Mouse (Mus musculus) right cerebral cortex, postnatal 36 days (tissue): Measurements from ENCODE around the gene Spag17.

ENCODE experiments used
- DNase-seq, 2 experiments: peaks; one replicate each; pipeline ENCODE4 v3.0.0; 2022; ENCODE audit warnings: low spot score in 2 of 2, mixed read lengths in 1 of 2

The Spag17 gene

DNA sequence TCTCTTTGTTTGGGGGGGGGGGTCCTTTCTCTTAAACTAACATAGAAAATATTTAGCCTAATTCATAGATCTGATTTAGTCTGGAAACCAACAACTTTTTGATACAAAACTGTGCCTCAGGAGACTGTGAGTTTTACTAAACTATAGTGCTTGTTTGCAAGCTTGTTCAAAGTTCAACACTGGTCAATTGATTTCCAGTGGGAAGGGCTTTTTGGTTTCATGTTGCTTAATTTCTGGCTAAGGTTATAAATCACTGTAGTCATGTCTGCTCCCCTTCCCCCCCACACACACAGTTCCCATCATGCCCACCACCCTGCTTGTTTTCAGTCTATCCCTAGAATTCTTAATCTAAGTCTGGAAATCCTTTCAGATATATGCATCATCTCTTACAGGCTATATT is 279.8 kb downstream of the Spag17 start:
- no peak for DNase-seq

DNA sequence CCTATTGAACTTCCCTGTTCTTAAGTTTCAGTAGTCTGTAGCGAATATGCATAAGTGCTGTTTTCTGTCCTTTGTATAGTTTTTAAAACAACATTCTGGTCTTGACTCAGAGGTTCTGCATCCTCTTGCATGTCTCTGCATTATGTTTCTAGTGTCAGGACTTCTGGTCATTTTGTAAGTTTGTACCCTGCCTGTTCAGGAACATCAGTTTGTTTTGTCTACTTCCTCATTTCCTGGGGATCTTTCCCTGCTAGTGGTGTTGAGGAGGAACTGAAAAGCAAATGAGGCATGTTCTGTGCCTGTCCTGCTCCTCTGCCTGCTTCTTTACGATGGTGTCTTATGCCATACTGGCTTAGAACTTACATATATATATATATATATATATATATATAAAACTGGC is 290.8 kb downstream of the Spag17 start:
- no peak for DNase-seq

DNA sequence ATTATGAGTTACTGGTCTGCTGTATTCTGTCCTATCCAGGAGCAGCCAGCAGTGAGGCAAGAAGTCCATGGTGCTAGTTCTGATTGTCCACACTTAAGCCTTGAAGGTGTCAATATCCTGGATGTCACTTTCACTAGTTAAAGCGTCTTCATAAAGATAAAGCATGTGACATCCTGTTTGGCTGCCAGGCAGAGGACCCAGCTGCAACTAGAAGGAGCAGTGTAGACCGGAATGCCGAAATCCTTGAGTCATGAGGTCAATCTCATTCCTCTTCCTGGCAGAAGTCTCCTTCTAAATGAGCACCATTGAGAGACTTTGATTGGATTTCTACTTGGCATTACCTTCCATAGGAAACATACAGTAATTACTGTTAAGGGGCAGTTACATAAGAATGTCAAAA is 295.3 kb downstream of the Spag17 start:
- no peak for DNase-seq

DNA sequence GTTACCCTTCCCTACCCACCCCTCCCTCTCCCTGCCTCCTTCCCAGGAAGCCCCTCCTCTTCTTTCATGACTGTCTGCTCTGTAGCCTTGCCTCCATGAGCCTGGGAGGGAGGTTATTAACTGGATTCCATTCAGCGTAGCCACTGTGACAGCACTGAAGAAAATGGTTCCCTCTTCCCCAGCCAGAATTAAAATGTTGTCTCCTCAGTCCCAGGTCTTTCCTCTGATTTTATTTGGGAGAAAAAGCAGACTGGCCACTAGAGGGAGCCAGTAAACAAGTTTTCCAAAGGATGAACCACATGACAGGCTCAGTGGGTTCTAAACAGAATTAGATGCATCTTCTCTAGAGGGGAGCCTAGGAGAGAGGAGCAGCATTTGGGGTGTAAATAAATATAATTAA is 304.2 kb downstream of the Spag17 start:
- peak; percentile 19 to 43 for DNase-seq

DNA sequence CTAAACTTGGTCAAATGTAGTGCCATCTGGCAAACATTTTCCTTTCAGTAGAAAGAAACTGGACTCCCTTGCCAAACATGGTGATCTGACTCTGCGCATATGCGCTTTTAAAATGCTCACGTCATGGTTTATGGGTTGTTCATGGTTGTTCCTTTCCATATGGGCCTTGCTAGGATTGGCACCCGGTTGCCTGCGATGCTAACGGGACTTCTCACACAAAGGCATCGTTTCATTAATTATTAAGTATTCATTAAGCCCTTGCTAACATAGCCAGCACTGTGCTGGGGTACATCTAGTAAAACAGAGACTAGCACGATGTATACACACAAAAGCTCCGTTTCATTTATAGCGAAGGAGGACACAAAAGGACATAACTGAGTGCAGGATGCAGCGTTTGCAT is 304.7 kb downstream of the Spag17 start:
- no peak for DNase-seq
